Mouse (Mus musculus) midbrain, embryonic 13.5 days (tissue): ENCODE data around the gene Ppp1r21. TPM values are rescaled to one million over a fixed set of nuclear protein-coding genes. Genes with fewer than 3 reads are reported as not detected.

Source experiments
- ATAC-seq: fragments of 200-750 bp; cut with Nextera tagmentation; 2 replicates; pipeline ENCODE4 v1.8.0; 2017; ENCODE audit warnings: mild to moderate bottlenecking, moderate TSS enrichment, moderate library complexity
- H3K27ac ChIP-seq: fragments of 300-500 bp; sonication (generic); 2 replicates; pipeline ENCODE4 v1.5.1; 2015; ENCODE audit warnings: inconsistent platforms, mild to moderate bottlenecking, moderate library complexity
- H3K27me3 ChIP-seq: fragments of 300-500 bp; sonication (generic); 2 replicates; pipeline ENCODE4 v1.6.1; 2015; ENCODE audit warnings: mild to moderate bottlenecking, inconsistent platforms
- H3K36me3 ChIP-seq: fragments of 300-500 bp; sonication (generic); 2 replicates; pipeline ENCODE4 v1.6.1; 2015; ENCODE audit warnings: mild to moderate bottlenecking, inconsistent platforms
- H3K4me1 ChIP-seq: fragments of 300-500 bp; sonication (generic); replicated peaks from 2 replicates; pipeline ENCODE4 v1.6.1; 2015; ENCODE audit warnings: inconsistent platforms
- H3K4me2 ChIP-seq: fragments of 300-500 bp; sonication (generic); replicated peaks from 2 replicates; pipeline ENCODE4 v1.6.1; 2015; ENCODE audit warnings: moderate library complexity, mild to moderate bottlenecking, inconsistent platforms
- H3K4me3 ChIP-seq: fragments of 300-500 bp; sonication (generic); replicated peaks from 2 replicates; pipeline ENCODE4 v1.5.1; 2015; ENCODE audit warnings: mild to moderate bottlenecking, inconsistent platforms
- H3K9ac ChIP-seq: fragments of 300-500 bp; sonication (generic); replicated peaks from 2 replicates; pipeline ENCODE4 v1.6.1; 2015; ENCODE audit warnings: mild to moderate bottlenecking, inconsistent platforms
- H3K9me3 ChIP-seq: fragments of 300-500 bp; sonication (generic); 2 replicates; pipeline ENCODE4 v1.6.1; 2016; ENCODE audit warnings: mild to moderate bottlenecking, inconsistent platforms
- WGBS: fragments of 180-500 bp; shearing (Covaris S2); methylation state at CpG from one replicate; pipeline ENCODE4 v1.1.7; 2015; 5-methylcytosine and 5-hydroxymethylcytosine counted together
- polyA plus RNA-seq: library from polyadenylated mRNA; unstranded; fragments of >200 nt; fragmentation: Nextera tagmentation; extraction: Ambion mirVana; gene quantifications from 2 replicates; pipeline ENCODE4 v1.2.1, GENCODE M21; 2015

Gene Ppp1r21
- polyA plus RNA-seq, 1 experiment from 2014 or later: 30.9 TPM

- Histone ChIP-seq H3K9me3 (peaks cover 7% of the 10 kb centered on the region; the same call in 1 of the 2 replicates), H3K27ac (no peak overlapping the region), H3K9ac (no peak overlapping the region), H3K36me3 (peaks cover 85% of the 10 kb centered on the region), H3K4me1 (no peaks in the 10 kb centered on the region), H3K4me2 (no peak overlapping the region), H3K27me3 (no peaks in the 10 kb centered on the region), H3K4me3 (no peak overlapping the region)
- no peak for ATAC-seq
- WGBS: 94% methylated on average over 11 of the region's 11 CpGs
Observed at GRCm38 (mm10) chr17:88582999-88583398, 53.1 kb downstream of the Ppp1r21 start.

- Histone ChIP-seq H3K4me3 (no peak overlapping the region), H3K4me1 (no peaks in the 10 kb centered on the region), H3K4me2 (no peak overlapping the region), H3K9ac (no peak overlapping the region), H3K27me3 (no peaks in the 10 kb centered on the region), H3K36me3 (peaks cover 87% of the 10 kb centered on the region), H3K9me3 (peaks cover 7% of the 10 kb centered on the region; the same call in 1 of the 2 replicates), H3K27ac (no peak overlapping the region)
- ATAC-seq: no peak
- 89% methylated on average over 8 of the region's 8 CpGs for WGBS
Observed at GRCm38 (mm10) chr17:88583411-88583810, 53.5 kb downstream of the Ppp1r21 start.

DNA sequence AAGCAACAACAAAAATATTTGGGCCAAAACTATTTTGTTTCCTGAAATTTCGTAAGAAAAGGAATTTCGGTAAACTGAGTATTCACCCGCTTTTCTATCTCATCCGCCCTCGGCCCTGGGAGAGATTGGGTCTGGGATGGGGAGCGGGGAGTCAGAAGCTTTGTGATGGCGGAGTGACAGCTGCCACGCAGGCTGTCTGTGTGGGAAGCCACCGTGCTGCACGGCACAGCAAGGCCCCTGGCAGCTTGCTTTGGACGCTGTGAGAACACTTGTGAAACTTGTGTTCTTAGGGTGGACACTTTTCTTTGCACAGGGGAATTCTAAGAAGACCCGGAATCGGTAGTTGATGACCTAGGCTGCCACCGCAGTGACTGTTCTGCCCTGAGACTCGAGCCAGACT is 57.5 kb downstream of the Ppp1r21 start:
- H3K36me3 ChIP-seq: peaks cover 74% of the 10 kb centered on the region
- no peak for ATAC-seq
- H3K4me1 ChIP-seq: no peaks in the 10 kb centered on the region
- no peaks in the 10 kb centered on the region for H3K27me3 ChIP-seq
- H3K4me3 ChIP-seq: no peak overlapping the region
- WGBS: 85% methylated on average over 15 of the region's 15 CpGs
- H3K4me2 ChIP-seq: no peak overlapping the region
- H3K9ac ChIP-seq: no peak overlapping the region
- peaks cover 7% of the 10 kb centered on the region; the same call in 1 of the 2 replicates for H3K9me3 ChIP-seq
- no peak overlapping the region for H3K27ac ChIP-seq

GRCm38 (mm10) chr17:88588228-88588627 is 58.3 kb downstream of the Ppp1r21 start:
- WGBS: 96% methylated on average over 8 of the region's 8 CpGs

GRCm38 (mm10) chr17:88590251-88590650 is 60.3 kb downstream of the Ppp1r21 start:
- no peak overlapping the region for H3K4me3 ChIP-seq
- H3K27ac ChIP-seq: no peak overlapping the region
- no peaks in the 10 kb centered on the region for H3K4me1 ChIP-seq
- WGBS: 84% methylated on average over 6 of the region's 6 CpGs
- H3K27me3 ChIP-seq: no peaks in the 10 kb centered on the region
- no peak for ATAC-seq
- H3K4me2 ChIP-seq: no peak overlapping the region
- H3K36me3 ChIP-seq: peaks cover 46% of the 10 kb centered on the region
- no peak overlapping the region for H3K9ac ChIP-seq
- H3K9me3 ChIP-seq: no peaks in the 10 kb centered on the region

More at GRCm38 (mm10) chr17:88588228-88588627, 58.3 kb downstream of the Ppp1r21 start:
- Histone ChIP-seq H3K4me1 (no peaks in the 10 kb centered on the region), H3K9ac (no peak overlapping the region), H3K27ac (no peak overlapping the region), H3K4me2 (no peak overlapping the region), H3K4me3 (no peak overlapping the region), H3K27me3 (no peaks in the 10 kb centered on the region), H3K9me3 (peaks cover 7% of the 10 kb centered on the region; the same call in 1 of the 2 replicates), H3K36me3 (peaks cover 66% of the 10 kb centered on the region)
- no peak for ATAC-seq

GRCm38 (mm10) chr17:88595071-88595470 is 65.2 kb downstream of the Ppp1r21 start:
- no peak overlapping the region for H3K4me2 ChIP-seq
- H3K36me3 ChIP-seq: peaks cover 7% of the 10 kb centered on the region; the same call in 1 of the 2 replicates
- no peak for ATAC-seq
- no peaks in the 10 kb centered on the region for H3K9me3 ChIP-seq
- 90% methylated on average over 4 of the region's 4 CpGs for WGBS
- no peaks in the 10 kb centered on the region for H3K27me3 ChIP-seq
- H3K27ac ChIP-seq: no peak overlapping the region
- no peak overlapping the region for H3K9ac ChIP-seq
- no peak overlapping the region for H3K4me3 ChIP-seq
- H3K4me1 ChIP-seq: peaks cover 18% of the 10 kb centered on the region; the same call in 1 of the 2 replicates

- H3K27ac ChIP-seq: no peak overlapping the region
- no peak overlapping the region for H3K9ac ChIP-seq
- no peak overlapping the region for H3K4me2 ChIP-seq
- peaks cover 24% of the 10 kb centered on the region; the same call in 1 of the 2 replicates for H3K4me1 ChIP-seq
- H3K4me3 ChIP-seq: no peak overlapping the region
- no peaks in the 10 kb centered on the region for H3K27me3 ChIP-seq
- WGBS: 84% methylated on average over 4 of the region's 4 CpGs
- no peak for ATAC-seq
- H3K9me3 ChIP-seq: no peaks in the 10 kb centered on the region
- peaks cover 7% of the 10 kb centered on the region; the same call in 1 of the 2 replicates for H3K36me3 ChIP-seq
Observed at GRCm38 (mm10) chr17:88596068-88596467, 66.2 kb downstream of the Ppp1r21 start.

GRCm38 (mm10) chr17:88596544-88597221 is 66.8 kb downstream of the Ppp1r21 start:
- Histone ChIP-seq H3K9ac (peak overlapping the region; percentile 61), H3K27ac (no peak overlapping the region), H3K4me1 (peaks cover 25% of the 10 kb centered on the region; the same call in 1 of the 2 replicates), H3K36me3 (peaks cover 7% of the 10 kb centered on the region; the same call in 1 of the 2 replicates), H3K4me2 (peak overlapping the region; percentile 80), H3K27me3 (no peaks in the 10 kb centered on the region), H3K4me3 (peak overlapping the region; percentile 51), H3K9me3 (no peaks in the 10 kb centered on the region)
- 28% methylated on average over 16 of the region's 16 CpGs for WGBS
- peak; percentile 8; the same call in 1 of the 2 replicates for ATAC-seq

- H3K4me1 ChIP-seq: peaks cover 25% of the 10 kb centered on the region; the same call in 1 of the 2 replicates
- 1% methylated on average over 41 of the region's 41 CpGs for WGBS
- ATAC-seq: peak; percentile 91
- peak within 1 kb of the TSS; percentile 80 for H3K4me2 ChIP-seq
- H3K9me3 ChIP-seq: no peaks in the 10 kb centered on the region
- peak within 1 kb of the TSS; percentile 51 for H3K4me3 ChIP-seq
- no peaks in the 10 kb centered on the region for H3K27me3 ChIP-seq
- H3K9ac ChIP-seq: peak within 1 kb of the TSS; percentile 61
- H3K36me3 ChIP-seq: no peaks in the 10 kb centered on the region
- H3K27ac ChIP-seq: peak within 1 kb of the TSS; percentile 60; the same call in 1 of the 2 replicates
Observed at GRCm38 (mm10) chr17:88597222-88598055, 67.5 kb downstream of the Ppp1r21 start, which contains the start of gene Ston1. TSS of gene Ston1 (plus strand) at chr17:88597684.

GRCm38 (mm10) chr17:88598056-88598420 is 68.1 kb downstream of the Ppp1r21 start:
- no peak overlapping the region for H3K27ac ChIP-seq
- ATAC-seq: no peak

DNA sequence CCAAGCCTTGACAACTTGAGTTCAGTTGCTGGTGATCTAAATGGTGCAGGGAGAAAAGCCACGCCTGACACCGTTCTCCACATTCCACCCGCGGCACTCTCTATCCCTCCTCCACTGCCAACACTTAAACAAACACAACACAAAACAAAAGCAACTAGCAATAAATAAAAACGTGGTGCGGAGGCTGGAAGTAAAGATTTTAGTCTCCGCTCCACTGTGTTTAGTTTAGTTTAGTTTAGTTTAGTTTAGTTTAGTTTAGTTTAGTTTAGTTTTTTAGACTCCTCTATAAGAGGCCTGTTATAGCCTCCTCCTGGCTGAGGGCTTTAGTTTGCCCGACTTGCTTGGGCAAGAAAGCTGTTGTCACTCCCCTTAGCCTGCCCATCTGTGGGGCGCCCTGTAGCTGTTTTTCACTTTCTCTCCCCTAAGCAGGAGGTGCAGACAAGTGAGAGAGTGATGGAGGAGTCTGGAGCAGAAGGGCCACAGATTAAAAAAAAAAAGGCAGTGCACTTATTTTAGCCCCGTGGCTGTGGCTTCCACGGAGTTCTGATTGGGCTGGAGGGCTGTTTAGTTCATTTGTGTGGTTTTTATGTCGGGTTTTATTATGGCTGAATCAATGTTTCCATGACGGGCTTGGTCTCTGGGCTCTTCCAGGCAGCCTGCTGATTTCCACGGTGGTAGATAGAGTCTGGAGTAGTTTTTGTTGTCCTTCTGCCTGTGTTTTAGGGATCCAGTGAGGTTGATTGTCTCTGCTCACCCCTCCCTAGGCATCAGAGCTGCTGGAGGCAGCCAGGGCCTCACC is 68.9 kb downstream of the Ppp1r21 start:
- ATAC-seq: no peak
- Histone ChIP-seq H3K4me1 (peaks cover 25% of the 10 kb centered on the region; the same call in 1 of the 2 replicates), H3K27me3 (no peaks in the 10 kb centered on the region), H3K4me3 (no peak overlapping the region), H3K27ac (no peak overlapping the region), H3K9me3 (no peaks in the 10 kb centered on the region), H3K4me2 (peak overlapping the region; percentile 23), H3K36me3 (no peaks in the 10 kb centered on the region), H3K9ac (peak overlapping the region; percentile 32; the same call in 1 of the 2 replicates)
- WGBS: 19% methylated on average over 14 of the region's 14 CpGs

More at GRCm38 (mm10) chr17:88598056-88598420, 68.1 kb downstream of the Ppp1r21 start:
- Histone ChIP-seq H3K9me3 (no peaks in the 10 kb centered on the region), H3K36me3 (no peaks in the 10 kb centered on the region), H3K27me3 (no peaks in the 10 kb centered on the region), H3K9ac (peak overlapping the region; percentile 61), H3K4me1 (peaks cover 25% of the 10 kb centered on the region; the same call in 1 of the 2 replicates), H3K4me2 (peak overlapping the region; percentile 80), H3K4me3 (peak overlapping the region; percentile 51)
- 12% methylated on average over 5 of the region's 5 CpGs for WGBS
